Mouse (Mus musculus) heart, embryonic 12.5 days (tissue): ENCODE data around the gene Plekha5. TPM values are rescaled to one million over a fixed set of nuclear protein-coding genes. Genes with fewer than 3 reads are reported as not detected.

Experiments
- ATAC-seq: fragments of 200-750 bp; cut with Nextera tagmentation; 2 replicates; pipeline ENCODE4 v1.8.0; 2017; ENCODE audit warnings: moderate TSS enrichment, moderate library complexity; ENCODE audit not compliant: insufficient number of reproducible peaks, low FRiP score
- H3K27ac ChIP-seq: fragments of 300-500 bp; sonication (generic); 2 replicates; pipeline ENCODE4 v1.5.1; 2016; ENCODE audit warnings: mild to moderate bottlenecking, moderate library complexity; ENCODE audit not compliant: poor library complexity, severe bottlenecking
- H3K27me3 ChIP-seq: fragments of 300-500 bp; sonication (generic); replicated peaks from 2 replicates; pipeline ENCODE4 v1.6.1; 2016; ENCODE audit warnings: mild to moderate bottlenecking, moderate library complexity
- H3K36me3 ChIP-seq: fragments of 300-500 bp; sonication (generic); 2 replicates; pipeline ENCODE4 v1.6.1; 2016; ENCODE audit warnings: mild to moderate bottlenecking, moderate library complexity
- H3K4me1 ChIP-seq: fragments of 300-500 bp; sonication (generic); replicated peaks from 2 replicates; pipeline ENCODE4 v1.6.1; 2016; ENCODE audit warnings: mild to moderate bottlenecking
- H3K4me2 ChIP-seq: fragments of 300-500 bp; sonication (generic); 2 replicates; pipeline ENCODE4 v1.6.1; 2016; ENCODE audit warnings: mild to moderate bottlenecking, moderate library complexity
- H3K4me3 ChIP-seq: fragments of 300-500 bp; sonication (generic); 2 replicates; pipeline ENCODE4 v1.5.1; 2016; ENCODE audit warnings: mild to moderate bottlenecking
- H3K9ac ChIP-seq: fragments of 300-500 bp; sonication (generic); 2 replicates; pipeline ENCODE4 v1.6.1; 2016; ENCODE audit warnings: mild to moderate bottlenecking, moderate library complexity
- H3K9me3 ChIP-seq: fragments of 300-500 bp; sonication (generic); replicated peaks from 2 replicates; pipeline ENCODE4 v1.6.1; 2016; ENCODE audit warnings: mild to moderate bottlenecking, moderate library complexity
- WGBS: fragments of 180-500 bp; shearing (Covaris S2); methylation state at CpG from one replicate; pipeline ENCODE4 v1.1.7; 2016; 5-methylcytosine and 5-hydroxymethylcytosine counted together
- polyA plus RNA-seq: library from polyadenylated mRNA; unstranded; fragments of >200 nt; fragmentation: Nextera tagmentation; extraction: Ambion mirVana; gene quantifications from 2 replicates; pipeline ENCODE4 v1.2.1, GENCODE M21; 2016

Plekha5 gene
- polyA plus RNA-seq, 1 experiment from 2014 or later, result 21.9 TPM

DNA sequence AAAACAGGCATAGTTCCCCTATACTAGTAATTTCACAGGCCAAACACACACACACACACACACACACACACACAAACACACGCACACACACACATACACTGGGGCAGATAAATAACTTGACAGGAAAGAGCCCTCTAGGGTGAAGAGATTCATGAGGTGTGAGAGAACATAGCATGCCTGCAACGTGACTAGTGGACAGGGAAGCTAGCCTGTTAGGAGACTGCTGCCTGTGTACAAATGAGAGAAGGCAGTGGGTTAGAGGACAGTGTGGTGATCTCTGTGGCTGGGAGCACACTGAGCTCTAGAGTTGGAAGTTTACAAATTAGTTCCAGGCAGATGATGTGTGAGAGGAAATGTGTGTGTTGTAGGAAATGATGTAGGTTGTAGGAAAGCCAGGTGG is 53.1 kb downstream of the Plekha5 start:
- no peak overlapping the region for H3K4me3 ChIP-seq
- WGBS, result 24% methylated on average over 2 of the region's 2 CpGs
- H3K9ac ChIP-seq, result no peak overlapping the region
- 0 out of 2 replicates have a peak, but pooled peaks have one; percentile 19 for ATAC-seq
- H3K4me1 ChIP-seq, result peaks cover 16% of the 10 kb centered on the region
- H3K27me3 ChIP-seq, result no peaks in the 10 kb centered on the region
- 0 out of 2 replicates have a peak overlapping the region, but pooled peaks have one; percentile 21 for H3K27ac ChIP-seq
- H3K36me3 ChIP-seq, result no peaks in the 10 kb centered on the region
- no peaks in the 10 kb centered on the region for H3K9me3 ChIP-seq
- H3K4me2 ChIP-seq, result no peak overlapping the region

DNA sequence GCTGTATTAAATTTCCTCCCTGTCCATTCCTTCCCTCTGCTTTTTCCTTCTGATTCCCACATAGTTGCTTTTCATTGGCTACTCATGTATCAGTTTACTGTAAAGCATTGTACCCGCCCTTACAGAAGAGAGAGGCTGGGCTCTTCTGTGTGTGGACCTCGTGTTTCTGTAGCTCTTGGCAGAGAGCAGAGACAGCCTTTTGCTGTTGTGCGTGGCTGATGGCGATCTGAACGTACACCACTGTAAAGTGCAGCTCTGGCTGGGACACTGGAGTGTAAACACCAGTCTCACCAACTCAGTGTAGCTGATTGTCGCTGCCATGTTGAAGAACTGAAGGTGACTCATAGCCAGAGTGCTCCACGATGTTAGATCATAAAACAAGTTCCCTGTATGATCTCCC is 54.2 kb downstream of the Plekha5 start:
- 55% methylated on average over 7 of the region's 7 CpGs for WGBS
- H3K27me3 ChIP-seq, result no peaks in the 10 kb centered on the region
- H3K4me1 ChIP-seq, result peaks cover 24% of the 10 kb centered on the region
- no peak overlapping the region; the same call in 1 of the 2 replicates for H3K27ac ChIP-seq
- ATAC-seq, result no peak
- H3K4me3 ChIP-seq, result no peak overlapping the region
- H3K9me3 ChIP-seq, result no peaks in the 10 kb centered on the region
- no peak overlapping the region for H3K9ac ChIP-seq
- H3K4me2 ChIP-seq, result no peak overlapping the region
- no peaks in the 10 kb centered on the region for H3K36me3 ChIP-seq

DNA sequence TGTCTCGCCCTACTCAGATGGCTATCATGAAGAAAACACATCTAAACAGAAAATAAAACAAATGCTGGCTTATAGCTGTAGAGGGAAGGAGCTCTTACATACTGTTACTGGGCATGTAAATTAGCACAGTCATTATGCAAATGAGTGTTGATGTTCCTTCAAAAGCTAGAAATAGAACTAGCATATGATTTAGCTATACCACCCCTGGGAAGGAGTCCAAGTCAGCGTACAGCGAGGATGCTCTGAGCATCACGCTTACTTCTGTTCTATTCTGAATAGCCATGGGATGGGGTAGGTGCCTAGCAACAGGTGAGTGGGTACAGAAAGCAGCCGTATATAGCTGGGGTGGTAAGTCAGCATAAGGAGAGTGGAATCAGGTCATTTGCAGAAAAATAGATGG is 55.1 kb downstream of the Plekha5 start:
- Histone ChIP-seq H3K27ac (no peak overlapping the region), H3K4me2 (no peak overlapping the region), H3K27me3 (no peaks in the 10 kb centered on the region), H3K36me3 (no peaks in the 10 kb centered on the region), H3K4me3 (no peak overlapping the region), H3K9me3 (no peaks in the 10 kb centered on the region), H3K4me1 (peaks cover 31% of the 10 kb centered on the region), H3K9ac (no peak overlapping the region)
- no peak for ATAC-seq
- 91% methylated on average over 5 of the region's 5 CpGs for WGBS

DNA sequence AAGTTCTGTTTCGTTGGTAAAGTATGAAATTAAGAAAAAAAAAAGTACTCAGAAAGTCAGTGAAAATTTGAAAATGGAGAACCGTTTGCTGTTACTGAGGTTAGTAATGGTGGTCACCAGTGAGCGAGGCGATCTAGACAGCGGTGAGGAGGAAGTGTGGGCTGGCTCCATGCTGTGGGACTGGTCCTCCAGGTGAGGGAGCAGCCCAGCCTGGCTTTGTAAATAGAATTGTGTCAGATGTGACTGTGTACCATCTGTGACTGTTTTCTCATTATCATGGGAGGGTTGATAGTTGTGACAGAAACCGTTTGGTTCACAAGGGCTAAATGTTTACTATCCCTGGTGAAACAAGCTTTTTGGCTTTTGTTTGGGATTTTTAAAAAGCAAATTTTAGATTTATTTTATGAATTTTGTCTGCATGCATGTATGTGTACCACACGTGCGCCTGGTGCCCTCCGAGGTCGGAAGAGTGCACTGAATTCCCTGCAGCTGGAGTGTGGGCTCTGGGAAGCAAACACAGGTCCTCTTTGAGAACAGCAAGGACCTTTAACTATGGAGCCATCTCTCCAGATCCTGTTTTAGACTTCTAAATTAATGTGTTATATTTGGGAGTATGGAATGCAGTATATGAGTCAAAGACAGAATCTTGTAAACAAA is 56.7 kb downstream of the Plekha5 start:
- Histone ChIP-seq H3K4me1 (peaks cover 37% of the 10 kb centered on the region), H3K4me3 (no peak overlapping the region), H3K27ac (no peak overlapping the region), H3K36me3 (no peaks in the 10 kb centered on the region), H3K9ac (no peak overlapping the region), H3K9me3 (no peaks in the 10 kb centered on the region), H3K4me2 (no peak overlapping the region), H3K27me3 (no peaks in the 10 kb centered on the region)
- WGBS, result 86% methylated on average over 10 of the region's 10 CpGs
- no peak for ATAC-seq

DNA sequence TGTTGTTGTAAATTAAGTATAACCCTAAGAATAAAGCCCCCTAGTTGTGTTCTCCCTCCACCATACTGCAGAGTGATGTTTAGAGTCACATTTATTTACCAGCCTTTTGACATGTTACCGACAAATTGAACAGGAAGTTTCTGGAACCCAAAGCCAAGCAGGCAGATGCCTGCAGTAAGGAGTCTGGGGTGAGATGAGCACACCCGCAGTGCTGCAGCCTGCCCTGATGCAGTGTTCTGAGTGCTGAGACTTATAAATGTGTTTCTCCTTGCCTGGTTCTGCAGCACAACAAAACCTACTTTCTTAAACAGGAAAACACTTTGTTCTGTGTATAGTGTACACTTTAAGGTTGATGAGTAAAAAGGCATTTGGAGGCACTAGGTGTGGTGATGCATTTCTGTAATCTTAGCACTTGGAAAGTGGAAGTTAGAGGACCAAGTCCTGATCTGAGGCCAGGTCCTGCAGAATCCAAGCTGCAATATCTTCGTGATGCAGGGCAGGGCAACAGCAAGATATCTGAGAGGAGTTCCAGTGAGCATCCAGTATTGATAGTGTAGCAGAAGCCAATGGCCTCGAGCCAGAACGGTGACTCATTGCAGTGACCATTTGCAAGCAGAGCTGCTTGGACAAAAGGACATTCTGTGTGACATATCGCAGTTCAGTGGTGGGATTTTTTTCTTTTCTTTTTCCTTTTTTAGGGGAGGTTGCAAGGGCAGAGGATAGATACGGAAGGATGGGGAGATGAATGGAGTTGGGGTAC is 58.0 kb downstream of the Plekha5 start:
- Histone ChIP-seq H3K4me1 (peaks cover 40% of the 10 kb centered on the region), H3K27ac (peak overlapping the region; percentile 76), H3K27me3 (no peaks in the 10 kb centered on the region), H3K36me3 (no peaks in the 10 kb centered on the region), H3K4me3 (no peak overlapping the region), H3K9ac (no peak overlapping the region), H3K4me2 (peak overlapping the region; percentile 5; the same call in 1 of the 2 replicates), H3K9me3 (no peaks in the 10 kb centered on the region)
- peak; percentile 67 for ATAC-seq
- WGBS, result 31% methylated on average over 7 of the region's 7 CpGs

DNA sequence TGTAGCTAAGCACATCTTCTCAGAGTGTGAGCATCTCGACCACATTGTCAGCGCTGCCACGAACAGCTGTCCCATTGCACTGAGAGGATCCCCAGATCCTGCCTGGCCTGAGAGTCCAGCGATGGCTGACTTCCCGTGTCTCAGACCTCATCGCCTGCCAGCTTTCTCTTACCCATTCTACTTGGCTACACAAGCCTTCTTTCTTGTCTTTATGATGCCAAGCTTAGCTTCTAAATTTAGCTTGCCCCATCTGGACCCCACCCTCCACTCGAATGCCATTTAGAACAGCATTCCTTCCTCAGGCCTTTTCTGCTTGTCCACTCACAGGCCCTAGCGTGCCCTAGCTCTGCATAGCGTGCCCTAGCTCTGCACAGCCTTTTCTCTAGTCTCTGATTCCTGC is 60.3 kb downstream of the Plekha5 start:
- Histone ChIP-seq H3K27me3 (no peaks in the 10 kb centered on the region), H3K9ac (no peak overlapping the region), H3K4me1 (peaks cover 35% of the 10 kb centered on the region), H3K36me3 (no peaks in the 10 kb centered on the region), H3K4me3 (no peak overlapping the region), H3K9me3 (no peaks in the 10 kb centered on the region), H3K27ac (peak overlapping the region; percentile 88), H3K4me2 (peak overlapping the region; percentile 34)
- WGBS, result 49% methylated on average over 9 of the region's 9 CpGs
- no peak for ATAC-seq

DNA sequence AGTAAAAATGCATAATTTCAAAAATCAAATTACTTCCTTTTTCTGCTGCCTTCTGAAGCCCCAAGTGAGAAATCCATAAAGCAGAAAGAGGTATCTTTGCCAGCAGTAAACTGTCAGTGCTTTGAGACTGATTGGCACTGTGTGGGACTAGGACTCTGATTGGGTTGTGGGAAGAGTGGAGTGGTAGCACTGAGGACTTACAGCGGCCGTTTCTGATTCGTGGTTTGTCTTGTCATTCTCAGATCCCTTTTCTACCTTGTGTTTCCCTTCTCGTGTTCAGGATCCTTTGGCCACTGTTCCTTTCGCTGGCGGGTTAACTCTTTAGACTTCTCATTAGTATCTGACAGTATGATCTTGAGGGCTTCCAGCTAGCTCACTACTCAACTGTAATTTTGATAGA is 61.8 kb downstream of the Plekha5 start:
- Histone ChIP-seq H3K36me3 (no peaks in the 10 kb centered on the region), H3K27ac (no peak overlapping the region), H3K4me2 (no peak overlapping the region), H3K4me3 (no peak overlapping the region), H3K27me3 (no peaks in the 10 kb centered on the region), H3K4me1 (peaks cover 39% of the 10 kb centered on the region), H3K9ac (no peak overlapping the region), H3K9me3 (no peaks in the 10 kb centered on the region)
- no peak for ATAC-seq
- WGBS, result 77% methylated on average over 6 of the region's 6 CpGs

DNA sequence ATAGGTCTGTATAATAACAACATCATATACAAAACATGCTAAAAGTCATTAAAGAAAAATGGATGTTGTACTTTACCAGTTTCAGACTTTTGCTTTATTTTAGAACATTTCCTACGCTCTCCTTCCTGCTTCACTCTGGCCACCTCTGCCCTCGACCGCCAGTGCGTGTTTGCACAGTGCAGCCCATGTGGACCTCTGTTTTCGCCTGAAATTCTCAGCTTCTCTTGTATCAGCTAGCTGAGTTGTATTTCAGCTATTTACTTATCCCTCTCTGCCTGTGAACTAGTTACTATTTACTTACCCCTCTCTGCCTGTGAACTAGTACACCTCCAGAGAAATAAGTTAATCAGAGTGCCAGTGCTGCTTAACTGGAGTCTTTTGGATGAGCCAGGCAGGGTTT is 62.8 kb downstream of the Plekha5 start:
- Histone ChIP-seq H3K9ac (no peak overlapping the region), H3K4me1 (peaks cover 47% of the 10 kb centered on the region), H3K27me3 (no peaks in the 10 kb centered on the region), H3K4me2 (no peak overlapping the region), H3K27ac (no peak overlapping the region), H3K9me3 (no peaks in the 10 kb centered on the region), H3K4me3 (no peak overlapping the region), H3K36me3 (no peaks in the 10 kb centered on the region)
- no peak for ATAC-seq
- 86% methylated on average over 5 of the region's 5 CpGs for WGBS

DNA sequence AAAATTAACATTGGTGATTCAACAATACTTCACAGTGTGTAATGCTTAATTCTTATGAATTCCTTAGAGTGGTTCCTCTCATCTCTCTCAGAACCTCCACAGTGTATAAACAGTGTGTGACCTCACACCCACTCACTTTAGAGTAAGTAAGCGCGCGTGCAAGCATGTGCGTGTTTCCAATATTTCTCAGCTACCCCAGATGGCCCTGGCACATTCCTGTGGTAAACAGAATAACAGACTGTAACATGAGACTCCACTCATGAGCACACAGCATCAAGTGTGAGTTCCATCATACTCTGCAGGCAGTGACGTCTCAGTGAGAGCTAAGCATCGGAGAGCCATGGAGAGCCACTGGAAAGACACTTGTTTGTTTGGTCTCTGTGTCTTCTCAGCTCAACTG is 63.6 kb downstream of the Plekha5 start:
- no peak for ATAC-seq
- no peak overlapping the region for H3K4me2 ChIP-seq

DNA sequence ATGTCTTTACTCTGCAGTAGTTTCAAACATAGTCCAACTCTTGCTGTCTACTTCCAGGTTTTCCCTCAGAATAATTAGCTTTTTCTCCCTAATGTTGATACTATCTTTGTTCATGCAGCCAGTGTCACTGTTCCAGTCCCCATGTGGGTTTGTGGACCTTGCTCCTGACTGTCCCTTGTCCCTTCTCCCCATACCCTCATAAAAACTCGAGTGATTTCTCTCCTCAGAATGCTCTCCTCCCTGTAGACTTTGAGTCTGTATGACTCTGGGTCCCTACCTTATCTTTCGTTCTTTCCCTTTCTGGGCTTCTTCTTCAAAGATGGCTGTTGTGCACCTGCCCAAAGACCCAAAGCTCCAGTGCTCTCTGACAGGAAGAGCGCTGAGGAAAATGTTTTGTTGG is 64.8 kb downstream of the Plekha5 start:
- Histone ChIP-seq H3K27ac (no peak overlapping the region), H3K4me1 (peaks cover 38% of the 10 kb centered on the region), H3K36me3 (no peaks in the 10 kb centered on the region), H3K9ac (no peak overlapping the region), H3K27me3 (no peaks in the 10 kb centered on the region), H3K9me3 (no peaks in the 10 kb centered on the region), H3K4me2 (no peak overlapping the region), H3K4me3 (no peak overlapping the region)
- 82% methylated on average over 3 of the region's 3 CpGs for WGBS
- no peak for ATAC-seq

More for the DNA sequence above, 63.6 kb downstream of the Plekha5 start:
- H3K27ac ChIP-seq, result no peak overlapping the region
- H3K36me3 ChIP-seq, result no peaks in the 10 kb centered on the region
- 80% methylated on average over 6 of the region's 6 CpGs for WGBS
- no peak overlapping the region for H3K4me3 ChIP-seq
- peaks cover 46% of the 10 kb centered on the region for H3K4me1 ChIP-seq
- H3K9ac ChIP-seq, result no peak overlapping the region
- H3K9me3 ChIP-seq, result no peaks in the 10 kb centered on the region
- no peaks in the 10 kb centered on the region for H3K27me3 ChIP-seq

DNA sequence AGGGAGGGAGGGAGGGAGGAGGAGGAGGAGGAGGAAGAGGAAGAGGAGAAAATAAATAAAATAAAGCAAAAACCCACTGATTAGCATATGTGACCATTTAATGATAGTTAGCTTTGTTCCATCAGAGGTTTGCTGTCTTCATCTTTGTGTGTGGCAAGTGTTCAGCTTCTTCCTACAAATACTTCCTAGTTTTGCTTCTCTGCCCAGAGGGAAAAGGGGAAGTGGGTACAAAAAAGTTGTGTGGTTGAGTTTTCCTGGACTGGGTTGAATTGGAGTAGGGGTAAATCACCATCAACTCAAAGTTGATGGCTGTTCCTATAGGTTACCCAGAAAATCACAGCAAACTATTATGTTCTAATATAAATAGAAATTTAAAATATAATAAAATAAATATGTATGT is 65.7 kb downstream of the Plekha5 start:
- Histone ChIP-seq H3K9me3 (no peaks in the 10 kb centered on the region), H3K27me3 (no peaks in the 10 kb centered on the region), H3K4me1 (peaks cover 29% of the 10 kb centered on the region), H3K27ac (no peak overlapping the region), H3K9ac (no peak overlapping the region), H3K4me3 (no peak overlapping the region), H3K36me3 (no peaks in the 10 kb centered on the region), H3K4me2 (no peak overlapping the region)
- no peak for ATAC-seq
